Mouse (Mus musculus) kidney, adult 2 months (tissue): ENCODE data around the gene Abhd16a. TPM values are rescaled to one million over a fixed set of nuclear protein-coding genes. Genes with fewer than 3 reads are reported as not detected.

Experiments
- DNase-seq: peaks from one replicate; pipeline ENCODE4 v3.0.0; 2021
- H3K27ac ChIP-seq: fragments of 200-500 bp; 2 replicates; pipeline ENCODE4 v1.5.1; 2012; ENCODE audit warnings: low read depth, low read length, control low read depth, inconsistent platforms; ENCODE audit not compliant: insufficient read depth
- H3K27me3 ChIP-seq: fragments of 200-500 bp; replicated peaks from 2 replicates; pipeline ENCODE4 v1.6.1; 2012; ENCODE audit warnings: mild to moderate bottlenecking, moderate library complexity, low read length, inconsistent platforms; ENCODE audit not compliant: control insufficient read depth, insufficient read depth
- H3K36me3 ChIP-seq: fragments of 200-500 bp; 2 replicates; pipeline ENCODE4 v1.6.1; 2012; ENCODE audit warnings: mild to moderate bottlenecking, moderate library complexity, low read length, inconsistent platforms; ENCODE audit not compliant: control insufficient read depth, insufficient read depth
- H3K4me1 ChIP-seq: fragments of 200-500 bp; 2 replicates; pipeline ENCODE4 v1.6.1; 2011; ENCODE audit warnings: low read length; ENCODE audit not compliant: control insufficient read depth, insufficient read depth
- H3K4me3 ChIP-seq: fragments of 200-500 bp; 2 replicates; pipeline ENCODE4 v1.5.1; 2011; ENCODE audit warnings: mild to moderate bottlenecking, low read depth, low read length, control low read depth; ENCODE audit not compliant: insufficient read depth
- CTCF ChIP-seq: fragments of 200-500 bp; conservative IDR thresholded peaks from 2 replicates; pipeline ENCODE4 v1.5.1; 2011; ENCODE audit warnings: low read depth, mild to moderate bottlenecking, control low read depth, low read length, moderate library complexity, mixed read lengths; ENCODE audit not compliant: insufficient read depth, insufficient read length
- POLR2A ChIP-seq: fragments of 200-500 bp; IDR thresholded peaks from one replicate; pipeline ENCODE4 v1.6.1; 2011; ENCODE audit warnings: low read depth, low read length, control low read depth
- WGBS: fragments of 180-500 bp; shearing (Covaris S2); methylation state at CpG from one replicate; pipeline ENCODE4 v1.1.7; 2018; 5-methylcytosine and 5-hydroxymethylcytosine counted together
- polyA plus RNA-seq: library from polyadenylated mRNA; depleted of rRNA; stranded (reverse); fragments of >200 nt; gene quantifications from 2 replicates; pipeline ENCODE4 v1.2.3, GENCODE M21; 2012

Abhd16a gene
- polyA plus RNA-seq, 1 experiment = 156 TPM

- H3K27ac ChIP-seq = no peak overlapping the region
Measured at GRCm38 (mm10) chr17:35070556-35071229, 18.4 kb upstream of the Abhd16a start.

GRCm38 (mm10) chr17:35071454-35071853 lies 17.6 kb upstream of the Abhd16a start:
- no peaks in the 10 kb centered on the region for H3K27me3 ChIP-seq
- WGBS = 54% methylated on average over 9 of the region's 9 CpGs
- DNase-seq = peak; percentile 29
- no peak for TF ChIP-seq CTCF
- no peak for TF ChIP-seq POLR2A
- H3K4me1 ChIP-seq = no peaks in the 10 kb centered on the region
- no peaks in the 10 kb centered on the region for H3K36me3 ChIP-seq
- H3K4me3 ChIP-seq = no peak overlapping the region
- H3K27ac ChIP-seq = no peak overlapping the region

More at GRCm38 (mm10) chr17:35070556-35071229, 18.4 kb upstream of the Abhd16a start:
- no peak overlapping the region for H3K4me3 ChIP-seq
- TF ChIP-seq POLR2A (no peak), CTCF (no peak; the same call in 1 of the 2 replicates)
- no peak for DNase-seq
- 67% methylated on average over 6 of the region's 6 CpGs for WGBS
- H3K4me1 ChIP-seq = no peaks in the 10 kb centered on the region
- no peaks in the 10 kb centered on the region for H3K36me3 ChIP-seq
- no peaks in the 10 kb centered on the region for H3K27me3 ChIP-seq

- 56% methylated on average over 17 of the region's 17 CpGs for WGBS
- Histone ChIP-seq H3K27me3 (no peaks in the 10 kb centered on the region), H3K36me3 (no peaks in the 10 kb centered on the region), H3K4me3 (no peak overlapping the region), H3K27ac (no peak overlapping the region), H3K4me1 (peaks cover 10% of the 10 kb centered on the region; the same call in 1 of the 2 replicates)
- no peak for TF ChIP-seq POLR2A
- TF ChIP-seq CTCF = no peak
- DNase-seq = no peak
Measured at GRCm38 (mm10) chr17:35074097-35074496, 15.0 kb upstream of the Abhd16a start.

DNA sequence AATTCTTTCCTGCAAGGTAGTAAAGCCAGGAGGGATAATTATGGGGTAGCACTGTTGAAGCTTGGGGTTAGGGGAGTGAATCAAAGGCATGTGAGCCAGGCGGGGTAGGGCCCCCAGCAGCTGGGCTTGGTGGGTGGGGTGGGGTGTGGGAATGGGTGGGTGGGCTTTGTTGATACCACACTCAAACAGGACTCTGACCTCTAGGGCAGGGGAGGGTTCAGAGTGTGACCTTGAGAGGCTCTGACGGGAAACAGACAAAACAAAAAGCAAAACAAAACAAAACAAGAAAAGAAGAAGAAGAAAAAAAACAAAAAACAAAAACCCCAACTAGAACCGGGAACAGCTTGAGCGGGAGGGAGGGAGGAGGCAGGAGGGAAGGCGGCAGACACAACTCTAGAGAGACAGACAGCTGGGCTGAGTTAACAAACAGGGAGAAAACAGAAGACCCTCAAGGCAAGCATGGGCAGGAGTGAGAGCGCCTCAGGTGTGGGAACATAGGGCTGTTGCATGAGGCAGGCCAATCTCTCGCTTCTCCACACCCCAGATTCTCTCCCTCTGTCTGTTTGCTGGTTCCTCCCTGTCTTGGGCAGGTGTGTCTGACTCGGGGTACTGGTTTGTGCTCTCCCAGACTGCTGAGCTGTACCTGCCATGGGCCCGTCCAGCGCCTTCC lies 12.4 kb upstream of the Abhd16a start, which contains the start of gene Ly6g6e:
Ly6g6e (plus strand) TSS at position 396 of the 670 bp plus-strand sequence.
- DNase-seq = no peak
- Histone ChIP-seq H3K4me3 (peak within 1 kb of the TSS; percentile 66), H3K27me3 (no peaks in the 10 kb centered on the region), H3K36me3 (no peaks in the 10 kb centered on the region), H3K27ac (peak within 1 kb of the TSS; percentile 81), H3K4me1 (peaks cover 10% of the 10 kb centered on the region; the same call in 1 of the 2 replicates)
- 50% methylated on average over 10 of the region's 10 CpGs for WGBS
- TF ChIP-seq POLR2A (no peak), CTCF (no peak)

DNA sequence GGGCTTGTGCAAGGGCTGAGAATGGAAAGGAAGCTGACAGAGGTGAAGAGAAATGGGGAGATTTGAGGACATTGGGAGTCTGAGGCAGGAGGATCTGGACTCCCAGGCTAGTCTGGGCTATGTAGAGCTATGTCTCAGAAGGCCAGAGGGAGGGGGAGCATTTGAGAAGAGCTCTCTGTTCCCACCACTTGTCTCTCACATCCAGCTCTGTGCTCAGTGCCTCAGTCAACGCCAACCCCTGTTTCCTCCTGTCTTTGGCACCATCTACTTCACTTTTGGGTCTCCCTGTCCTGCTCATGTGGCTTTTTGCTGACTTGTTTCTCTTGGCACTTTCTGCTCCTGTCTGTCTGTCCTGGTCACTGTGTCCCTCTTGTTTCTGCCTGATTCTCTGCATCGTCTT lies 11.8 kb upstream of the Abhd16a start:
- no peak for TF ChIP-seq POLR2A
- TF ChIP-seq CTCF = no peak
- Histone ChIP-seq H3K27ac (peak overlapping the region; percentile 81), H3K36me3 (no peaks in the 10 kb centered on the region), H3K27me3 (no peaks in the 10 kb centered on the region), H3K4me1 (peaks cover 10% of the 10 kb centered on the region; the same call in 1 of the 2 replicates), H3K4me3 (peak overlapping the region; percentile 66)
- no peak for DNase-seq
- 21% methylated on average over 2 of the region's 2 CpGs for WGBS

DNA sequence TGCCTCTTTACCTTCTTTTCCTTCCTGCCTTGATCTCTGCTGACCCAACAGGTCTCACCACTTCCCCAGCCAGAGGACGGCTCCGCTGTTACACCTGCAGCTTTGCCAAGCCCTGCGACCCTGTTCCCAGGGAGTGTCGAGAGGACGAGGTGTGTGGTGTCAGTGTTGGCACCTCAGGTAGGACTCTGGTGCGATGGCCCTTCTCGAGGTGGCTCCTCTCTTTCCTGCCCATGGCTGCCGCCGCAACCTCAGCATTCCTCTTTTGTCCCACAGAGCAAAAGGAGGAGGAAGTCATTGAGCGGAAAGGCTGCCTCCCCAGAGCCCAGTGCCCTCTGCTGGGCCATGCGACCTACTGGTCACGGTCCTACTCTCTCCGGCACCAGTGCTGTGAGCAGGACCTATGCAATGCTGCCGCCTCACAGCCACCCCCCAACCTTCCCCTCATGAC lies 11.3 kb upstream of the Abhd16a start, which contains the start of gene Ly6g6d:
Ly6g6d (minus strand) TSS at position 280 of the 448 bp plus-strand sequence.
- DNase-seq = peak; percentile 83
- no peaks in the 10 kb centered on the region for H3K27me3 ChIP-seq
- WGBS = 0% methylated on average over 14 of the region's 14 CpGs
- H3K36me3 ChIP-seq = no peaks in the 10 kb centered on the region
- H3K27ac ChIP-seq = peak within 1 kb of the TSS; percentile 81
- peak within 1 kb of the TSS; percentile 66 for H3K4me3 ChIP-seq
- TF ChIP-seq POLR2A (peak; percentile 46), CTCF (peak; percentile 69)
- H3K4me1 ChIP-seq = peaks cover 10% of the 10 kb centered on the region; the same call in 1 of the 2 replicates

GRCm38 (mm10) chr17:35079778-35080177 lies 9.3 kb upstream of the Abhd16a start:
- TF ChIP-seq CTCF (no peak), POLR2A (no peak)
- no peak overlapping the region for H3K27ac ChIP-seq
- H3K4me1 ChIP-seq = peaks cover 10% of the 10 kb centered on the region; the same call in 1 of the 2 replicates
- WGBS = 71% methylated on average over 9 of the region's 9 CpGs
- no peaks in the 10 kb centered on the region for H3K27me3 ChIP-seq
- H3K36me3 ChIP-seq = no peaks in the 10 kb centered on the region
- DNase-seq = no peak
- no peak overlapping the region for H3K4me3 ChIP-seq
